Mouse (Mus musculus) left cerebral cortex, postnatal 14 days (tissue): ENCODE measurements around the gene Ccdc194. TPM values are rescaled to one million over a fixed set of nuclear protein-coding genes. Genes with fewer than 3 reads are reported as not detected.
A peak's percentile ranks its signal among the peaks of the same experiment; 100 is the strongest.
"Not testable (repeated sequence)": the region's sequence is repeated elsewhere in the genome, so short reads cannot be mapped to it uniquely, and the experiment has no call there.

Source experiments
- DNase-seq, 2 experiments: peaks; one replicate each; pipeline ENCODE4 v3.0.0; 2021 to 2022; ENCODE audit warnings: low spot score in 2 of 2, mixed read lengths in 1 of 2
- intact Hi-C: fragments of 180-260 bp; cut with DNase I; formaldehyde crosslinking; loops from one replicate; pipeline ENCODE4 v1.15.1; 2025
- total RNA-seq, 2 experiments: library from RNA; stranded (reverse); gene quantifications; 2 replicates each; pipeline ENCODE4 v1.2.3; 2021

The Ccdc194 gene
- total RNA-seq, 2 experiments from 2014 or later = not detected

DNA sequence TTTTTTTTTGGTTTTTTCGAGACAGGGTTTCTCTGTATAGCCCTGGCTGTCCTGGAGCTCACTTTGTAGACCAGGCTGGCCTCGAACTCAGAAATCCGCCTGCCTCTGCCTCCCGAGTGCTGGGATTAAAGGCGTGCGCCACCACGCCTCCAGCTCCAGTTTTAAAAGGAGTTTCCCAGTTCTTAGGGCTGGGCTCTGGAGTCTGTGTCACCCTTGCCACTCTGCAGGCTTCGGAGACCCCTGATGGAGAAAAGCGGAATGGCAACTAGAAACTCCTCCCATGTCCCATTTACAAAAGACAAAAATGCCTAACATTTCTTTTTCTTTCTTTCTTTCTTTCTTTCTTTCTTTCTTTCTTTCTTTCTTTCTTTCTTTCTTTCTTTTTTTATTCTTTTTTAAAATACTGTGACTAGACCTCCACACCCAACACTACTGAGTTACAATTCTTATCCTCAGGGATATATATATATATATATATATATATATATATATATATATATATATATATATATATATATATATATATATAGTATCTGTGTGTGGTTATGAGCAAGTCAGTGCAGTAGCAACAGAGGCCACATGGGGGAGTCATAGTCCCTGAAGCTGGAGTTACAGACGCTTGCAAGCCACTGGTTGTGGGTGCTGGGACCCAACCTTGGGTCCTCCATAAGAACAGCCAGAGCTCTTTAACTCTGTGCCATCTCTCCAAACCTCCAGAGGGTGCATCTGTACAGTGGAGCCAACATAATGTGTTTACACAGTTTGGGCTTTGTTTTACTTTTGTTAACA is 6.3 kb downstream of the Ccdc194 start:
- intact Hi-C loops = not testable (repeated sequence)
- peak; percentile 41 to 56 for DNase-seq

GRCm38 (mm10) chr8:71516786-71517185 is 8.7 kb downstream of the Ccdc194 start:
- no peak for DNase-seq
- intact Hi-C loops = no loop called here

GRCm38 (mm10) chr8:71515043-71515442 is 10.5 kb downstream of the Ccdc194 start:
- intact Hi-C loops = no loop called here
- DNase-seq = no peak

DNA sequence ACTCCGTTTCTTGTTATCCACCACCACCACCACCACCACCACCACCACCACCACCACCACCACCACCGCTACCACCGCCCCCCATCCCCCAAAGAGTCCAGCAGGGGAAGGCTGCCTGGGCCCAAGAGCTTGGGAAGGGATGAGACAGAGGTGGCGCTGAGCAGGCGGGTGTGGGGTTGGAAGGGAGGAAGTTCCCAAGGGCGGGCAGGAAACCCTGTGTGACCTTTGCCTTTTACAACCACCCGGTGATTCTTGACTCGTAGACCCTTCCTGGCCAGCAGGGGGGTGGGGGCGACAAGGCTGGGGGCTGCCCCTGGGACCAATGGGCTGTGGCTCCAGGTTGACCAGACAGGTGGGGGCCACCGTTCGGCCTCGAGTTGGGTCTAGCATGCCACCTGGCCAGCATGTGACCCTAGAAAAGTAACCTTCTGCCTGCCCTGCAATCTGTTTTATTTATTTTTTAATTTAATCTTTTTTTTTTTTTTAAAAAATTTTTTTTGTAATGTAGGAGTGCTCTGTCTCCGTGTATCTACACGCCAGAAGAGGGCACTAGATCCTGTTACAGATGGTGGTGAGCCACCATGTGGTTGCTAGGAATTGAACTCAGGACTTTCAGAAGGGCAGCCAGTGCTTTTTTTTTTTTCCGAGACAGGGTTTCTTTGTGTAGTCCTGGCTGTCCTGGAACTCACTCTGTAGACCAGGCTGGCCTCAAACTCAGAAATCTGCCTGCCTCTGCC is 12.3 kb downstream of the Ccdc194 start:
- intact Hi-C loops = no loop called here
- no peak for DNase-seq

DNA sequence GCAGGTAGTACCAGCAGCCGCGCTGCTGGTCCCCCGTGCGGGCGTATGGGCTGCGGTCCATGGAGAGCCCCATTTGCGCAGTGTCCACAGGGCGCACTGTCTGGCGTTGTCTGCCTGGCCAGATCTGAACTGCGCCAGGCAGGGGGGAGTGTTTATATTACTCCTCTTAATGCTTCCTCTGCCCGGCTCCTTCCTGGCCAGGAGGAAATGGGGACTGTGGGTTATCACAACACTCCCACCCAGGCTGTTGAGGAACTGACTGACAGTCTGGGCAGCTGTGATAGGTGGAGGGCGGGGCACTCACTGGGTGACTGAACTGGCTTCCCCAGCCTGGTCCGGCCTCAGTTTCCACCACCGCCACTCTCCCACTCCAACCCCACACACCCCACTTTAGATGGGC is 13.9 kb downstream of the Ccdc194 start, which contains the start of gene Plvap:
Plvap (minus strand) TSS at position 109 of the 400 bp plus-strand sequence.
- intact Hi-C loops = no loop called here
- DNase-seq = no peak

GRCm38 (mm10) chr8:71509316-71509715 is 16.2 kb downstream of the Ccdc194 start:
- no peak for DNase-seq
- intact Hi-C loops = no loop called here

DNA sequence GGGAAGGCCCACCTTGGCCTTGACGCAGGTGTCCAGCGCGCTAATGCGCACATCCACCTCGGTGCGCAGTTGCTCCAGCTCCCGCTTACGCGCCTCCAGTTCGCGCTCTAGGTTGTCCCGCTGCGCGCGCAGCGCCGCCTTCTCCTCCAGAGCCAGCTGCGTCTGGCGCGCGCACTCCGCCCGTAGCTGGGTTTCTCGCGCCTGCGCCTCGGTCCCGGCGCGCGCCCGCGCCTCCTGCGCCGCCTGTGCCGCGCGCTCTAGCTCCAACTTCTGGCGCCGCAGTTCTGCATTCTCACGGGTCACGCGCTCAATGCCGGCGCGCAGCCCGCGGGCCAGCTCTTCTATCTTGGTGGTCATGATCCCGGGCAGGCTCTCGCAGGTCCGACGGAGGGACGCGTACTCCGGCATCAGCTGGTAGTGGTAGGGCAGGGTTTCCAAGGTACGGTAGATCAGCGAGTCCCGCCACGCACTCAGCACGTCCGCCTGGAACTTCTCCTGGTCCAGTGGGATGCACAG is 17.9 kb downstream of the Ccdc194 start:
- intact Hi-C loops = no loop called here
- DNase-seq = peak; percentile 85 to 87

DNA sequence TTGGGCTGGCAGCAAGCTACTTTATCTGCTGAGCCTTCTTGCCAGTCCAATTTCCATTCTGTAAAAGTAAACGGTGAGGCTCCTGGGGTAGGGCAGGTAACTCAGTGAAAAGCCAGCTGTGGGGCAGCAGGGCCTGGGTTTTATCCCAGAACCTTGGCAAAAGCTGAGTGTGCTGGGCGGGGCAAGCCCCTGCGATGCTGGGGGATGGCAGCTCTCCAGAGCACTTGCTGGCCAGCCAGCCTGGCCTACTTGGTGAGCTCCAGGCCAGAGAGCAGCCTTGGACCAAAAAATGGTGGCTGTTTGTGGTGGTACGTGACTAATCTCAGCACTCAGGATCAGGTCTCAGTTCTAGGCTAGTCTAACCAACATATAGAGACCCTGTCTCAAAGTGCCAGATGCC is 19.5 kb downstream of the Ccdc194 start:
- intact Hi-C loops = no loop called here
- no peak for DNase-seq

GRCm38 (mm10) chr8:71505326-71505725 is 20.2 kb downstream of the Ccdc194 start:
- DNase-seq = no peak
- intact Hi-C loops = no loop called here

DNA sequence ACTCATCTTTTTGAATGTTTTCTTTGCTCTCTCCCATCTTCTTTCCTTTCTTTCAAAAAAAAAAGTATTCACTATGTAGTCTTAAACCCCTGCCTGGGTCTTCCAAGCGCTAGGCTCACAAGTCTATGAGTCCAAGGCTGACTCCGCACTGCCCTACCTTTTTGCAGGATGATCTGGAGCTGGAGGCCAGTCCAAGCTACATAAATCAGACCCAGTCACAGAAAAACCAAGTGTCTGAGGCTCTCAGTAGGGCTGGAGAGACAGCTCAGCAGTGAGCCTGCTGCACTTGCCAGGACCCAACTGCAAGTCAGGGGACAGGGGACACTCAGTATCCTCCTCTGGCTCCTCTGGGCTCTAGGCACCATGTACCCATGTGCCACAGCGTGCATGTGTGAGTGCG is 21.2 kb downstream of the Ccdc194 start:
- intact Hi-C loops = no loop called here
- DNase-seq = no peak

DNA sequence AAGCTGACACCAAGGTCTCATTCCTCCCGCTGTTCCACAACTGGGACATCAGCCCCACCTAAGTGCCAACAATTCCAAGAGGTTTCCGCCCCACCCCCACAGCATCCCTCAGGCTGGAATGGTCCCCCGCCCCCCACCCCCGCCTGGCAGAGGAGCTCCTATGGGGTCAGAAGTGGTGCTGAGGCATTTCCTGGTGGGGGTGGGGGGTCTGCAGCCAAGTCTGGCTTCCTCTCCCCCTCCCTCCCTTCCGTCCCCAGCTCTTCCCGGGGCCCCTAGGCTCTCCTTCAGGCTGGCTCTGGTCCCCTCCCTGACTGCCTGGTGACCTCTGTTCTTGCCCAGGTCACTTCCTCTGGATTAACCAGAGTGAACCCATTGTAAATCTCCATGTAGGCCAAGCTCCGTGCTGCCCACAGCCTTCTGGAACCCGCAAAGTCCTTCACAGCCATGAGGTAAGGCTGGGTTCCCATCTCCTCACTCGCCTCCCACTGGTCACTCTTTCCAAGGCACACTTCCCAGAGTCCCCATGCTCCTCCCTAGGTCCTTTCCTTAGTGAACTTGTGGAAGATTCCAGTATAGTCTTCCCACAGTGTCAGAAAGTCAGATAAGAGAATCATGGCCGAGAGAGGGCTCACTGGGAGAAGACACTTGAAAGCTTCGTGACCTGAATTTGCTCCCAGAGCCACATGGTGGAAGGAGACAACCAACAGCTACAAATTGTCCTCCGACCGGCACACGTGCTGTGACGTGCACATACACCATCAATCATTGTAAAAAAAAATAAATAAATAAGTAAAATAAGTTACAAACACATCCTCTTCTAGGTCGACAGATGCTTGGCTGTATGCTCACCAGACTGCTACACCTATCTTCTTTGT is 26.5 kb downstream of the Ccdc194 start:
- intact Hi-C loops = no loop called here
- no peak for DNase-seq

- intact Hi-C loops = no loop called here
- no peak for DNase-seq
These were observed 27.5 kb downstream of the Ccdc194 start for GRCm38 (mm10) chr8:71497881-71498501.

DNA sequence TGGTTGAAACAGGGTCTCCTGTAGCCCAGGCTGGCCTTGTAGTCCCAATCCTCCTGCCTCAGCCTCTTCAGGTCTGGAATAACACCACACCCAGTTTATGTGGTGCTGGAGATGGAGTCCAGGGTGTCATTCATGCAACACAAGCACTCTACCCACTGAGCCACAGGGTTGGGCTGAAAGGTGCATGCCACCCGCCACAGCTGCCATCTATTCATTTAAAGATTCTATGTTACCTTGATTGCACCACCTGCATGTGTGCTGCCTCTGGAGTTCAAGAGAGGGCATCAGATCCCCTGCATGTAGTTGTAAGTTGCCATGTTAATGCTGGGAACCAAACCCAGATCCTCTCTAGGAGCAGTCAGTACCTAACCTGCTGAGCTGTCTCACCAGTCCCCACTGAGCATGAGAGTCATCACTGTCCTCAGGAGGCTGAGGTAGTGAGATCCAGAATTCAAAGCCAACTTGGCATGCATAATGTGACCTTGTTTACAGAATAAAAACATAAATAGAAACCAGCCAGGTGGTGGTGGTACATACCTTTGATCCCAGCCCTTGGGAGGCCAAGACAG is 28.4 kb downstream of the Ccdc194 start:
- no peak for DNase-seq
- intact Hi-C loops = no loop called here

DNA sequence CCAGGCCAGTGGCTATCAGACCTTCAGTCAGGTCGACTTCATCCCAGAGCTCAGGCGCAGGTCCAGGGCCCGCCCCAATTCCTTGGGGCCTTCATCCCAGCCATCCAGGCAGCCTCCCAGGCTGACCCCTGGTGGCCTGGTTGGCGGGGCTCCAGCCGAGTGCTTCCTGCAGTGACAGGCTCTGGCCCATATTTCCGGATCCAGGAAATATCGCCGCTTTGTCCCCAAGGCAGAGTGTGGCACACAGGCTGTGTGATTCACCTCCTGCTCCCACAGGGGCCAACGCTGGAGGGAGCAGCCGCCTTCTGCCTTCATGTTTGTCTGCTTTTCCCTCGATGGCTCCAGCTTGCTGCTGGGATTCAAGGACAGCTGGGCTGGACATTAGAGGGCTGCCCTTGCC is 29.0 kb downstream of the Ccdc194 start:
- no peak for DNase-seq

DNA sequence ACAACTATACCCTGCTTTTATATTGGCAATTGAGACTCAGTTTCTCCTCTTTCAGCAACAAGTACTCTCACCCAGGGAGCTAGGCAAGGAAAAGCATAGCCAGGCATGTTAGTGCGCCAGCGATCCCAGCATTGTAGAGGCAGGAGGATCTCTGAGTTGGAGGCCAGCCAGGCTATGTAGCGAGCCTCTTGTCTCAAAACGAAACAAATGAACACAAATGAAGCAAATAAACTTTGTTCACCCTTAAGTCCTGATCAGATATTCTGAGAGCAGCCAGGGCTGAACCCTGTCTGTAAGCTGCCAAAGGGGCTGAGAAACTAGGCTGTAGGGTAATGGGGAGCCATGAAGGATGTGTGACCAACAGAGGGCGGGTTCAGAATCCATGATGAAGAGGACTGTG is 29.7 kb downstream of the Ccdc194 start:
- intact Hi-C loops = no loop called here
- DNase-seq = no peak

More for the DNA sequence above, 29.0 kb downstream of the Ccdc194 start:
- intact Hi-C loops = no loop called here

GRCm38 (mm10) chr8:71495039-71495438 is 30.5 kb downstream of the Ccdc194 start:
- DNase-seq = peak; percentile 77 to 83
- intact Hi-C loops = no loop called here

- DNase-seq = peak; percentile 90 to 95
- intact Hi-C loops = no loop called here
These were observed 37.1 kb downstream of the Ccdc194 start for GRCm38 (mm10) chr8:71488454-71488853.

DNA sequence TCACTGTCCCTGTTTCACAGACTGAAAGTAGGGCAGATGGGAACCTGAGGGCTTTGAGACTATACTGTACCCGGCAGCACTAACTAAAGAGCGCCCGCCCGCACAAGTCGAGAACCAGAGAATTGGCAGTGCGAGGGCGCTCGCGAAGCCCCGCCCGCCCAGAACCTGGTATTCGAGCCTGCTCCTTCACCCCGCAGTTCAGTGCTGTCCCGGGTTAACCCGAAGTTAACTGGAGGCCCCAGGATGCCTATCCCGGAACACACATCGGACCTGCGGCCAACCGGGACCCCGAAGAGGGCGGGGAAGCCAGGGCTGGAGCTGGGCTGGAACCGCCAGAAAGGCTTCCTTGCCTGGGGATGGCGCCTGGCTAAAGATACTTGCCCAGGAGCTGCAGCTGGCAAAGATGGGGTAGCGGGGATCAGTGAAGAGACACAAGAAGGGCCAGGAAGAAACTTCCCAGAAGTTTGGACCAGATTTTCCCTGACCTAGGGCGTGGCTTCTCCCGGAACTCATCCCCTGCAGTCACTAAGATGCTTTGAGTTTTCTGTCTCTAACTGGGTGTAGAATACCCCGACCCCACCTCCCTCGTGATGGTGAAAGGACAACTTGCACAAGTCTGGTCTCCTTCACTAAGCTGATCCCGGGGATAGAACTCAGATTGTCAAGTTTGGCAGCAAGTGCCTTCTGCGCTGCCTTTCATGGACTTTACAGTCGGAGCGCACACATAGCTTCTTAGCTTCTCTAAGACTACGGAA is 37.6 kb downstream of the Ccdc194 start, which contains the start of gene Gtpbp3:
Gtpbp3 (plus strand) TSS at position 413 of the 755 bp plus-strand sequence.
- intact Hi-C loops = no loop called here
- peak; percentile 79 for DNase-seq
